Mouse (Mus musculus) adrenal gland, postnatal 4 days (tissue): ENCODE data around the gene Zfp39. TPM values are rescaled to one million over a fixed set of nuclear protein-coding genes. Genes with fewer than 3 reads are reported as not detected.

ENCODE experiments used
- DNase-seq, 2 experiments: peaks; one replicate each; pipeline ENCODE4 v3.0.0; 2021 to 2022; ENCODE audit warnings: low spot score in 2 of 2, mixed read lengths in 2 of 2
- total RNA-seq, 2 experiments: library from RNA; stranded (reverse); gene quantifications; 2 replicates each; pipeline ENCODE4 v1.2.3; 2021

Gene Zfp39
- total RNA-seq, 2 experiments from 2014 or later, result 7.3 to 8.9 TPM

DNA sequence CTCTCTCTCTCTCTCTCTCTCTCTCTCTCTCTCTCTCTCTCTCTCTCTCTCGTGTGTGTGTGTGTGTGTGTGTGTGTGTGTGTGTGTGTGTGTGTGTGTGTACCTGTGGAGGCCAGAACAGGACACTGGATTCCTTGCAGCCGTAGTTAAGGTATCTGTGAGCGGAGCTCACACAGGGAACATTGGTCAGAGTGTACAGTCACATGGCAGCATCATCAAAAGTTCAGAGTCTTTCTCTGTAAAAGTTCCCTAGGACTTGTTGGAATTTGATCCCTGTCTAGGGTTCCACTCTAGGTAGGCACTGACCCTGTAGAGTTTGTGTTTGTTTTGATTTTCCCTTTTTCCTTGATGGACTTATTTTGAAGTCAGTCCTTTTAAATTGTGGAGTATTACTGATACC lies 22.6 kb upstream of the Zfp39 start:
- DNase-seq, result no peak

DNA sequence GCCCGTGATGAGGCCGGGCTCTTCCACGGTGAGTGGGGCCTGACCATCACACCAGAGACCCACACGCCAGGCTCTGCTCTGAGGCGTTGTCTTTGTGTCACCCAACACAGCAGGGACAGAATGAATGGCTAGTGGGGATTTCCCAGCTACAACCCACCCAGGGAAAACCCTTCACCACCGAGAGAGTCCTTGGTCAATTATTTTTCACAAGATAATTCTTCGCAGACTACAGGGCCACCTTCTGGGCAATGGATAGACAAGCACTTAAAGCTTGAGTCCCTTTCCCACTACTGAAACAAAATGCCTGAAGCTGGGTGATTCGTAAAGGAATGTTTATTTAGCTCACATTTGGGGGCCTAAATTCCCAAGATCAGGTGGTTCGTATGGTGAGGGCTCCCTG lies 18.4 kb upstream of the Zfp39 start:
- DNase-seq, result no peak

DNA sequence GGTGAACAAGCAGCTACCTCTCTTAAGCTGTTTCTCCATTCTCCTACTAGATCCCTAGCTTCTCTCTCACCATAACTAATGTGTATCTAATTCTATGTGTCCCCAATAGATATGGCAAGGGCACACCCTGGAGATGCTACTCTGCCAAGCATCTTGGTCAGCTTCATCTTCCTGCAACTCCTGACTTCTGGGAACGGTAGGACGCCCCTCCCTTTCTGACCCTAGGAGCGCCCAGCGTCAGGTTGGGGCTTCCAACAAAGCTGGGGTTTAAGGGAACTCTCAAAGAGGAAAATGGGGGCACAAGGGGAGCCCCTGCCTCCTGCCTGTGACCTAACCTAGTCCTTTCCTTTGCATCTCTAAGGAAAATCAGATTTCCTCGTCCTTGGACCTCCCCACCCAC lies 14.7 kb upstream of the Zfp39 start:
- DNase-seq, result no peak

DNA sequence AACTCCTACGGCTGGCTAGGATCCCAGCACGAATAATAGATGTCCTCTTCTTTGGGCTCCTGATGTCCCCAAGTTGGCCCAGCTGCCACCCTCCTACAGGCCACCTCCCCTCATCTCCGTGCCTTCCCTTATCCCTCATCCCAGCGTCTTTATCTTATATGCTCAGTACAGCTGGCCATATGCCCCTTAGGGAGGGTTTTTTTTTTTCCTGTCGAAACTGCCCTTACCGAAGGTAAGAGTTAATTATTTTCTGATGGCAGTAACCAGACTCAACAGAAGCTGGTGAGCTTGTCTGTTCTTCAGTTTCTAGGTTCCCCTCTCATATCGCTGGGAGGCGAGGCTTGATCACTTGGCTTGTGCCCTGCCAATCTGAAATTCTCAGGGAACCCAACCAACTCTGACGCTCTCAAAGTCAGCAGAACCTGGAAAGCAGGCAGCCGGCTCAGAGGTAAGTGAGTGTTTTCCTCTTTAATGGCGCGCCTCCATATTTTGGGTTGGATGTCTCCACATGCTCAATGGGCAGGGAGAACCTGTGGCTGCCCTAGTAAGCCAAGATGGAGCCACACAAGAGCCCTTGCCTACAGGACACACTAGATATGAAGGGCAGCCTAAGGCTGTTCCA lies 13.8 kb upstream of the Zfp39 start, which contains the start of gene Btnl10:
TSS of gene Btnl10 (plus strand) at position 164 of the 622 bp plus-strand sequence.
- no peak for DNase-seq

DNA sequence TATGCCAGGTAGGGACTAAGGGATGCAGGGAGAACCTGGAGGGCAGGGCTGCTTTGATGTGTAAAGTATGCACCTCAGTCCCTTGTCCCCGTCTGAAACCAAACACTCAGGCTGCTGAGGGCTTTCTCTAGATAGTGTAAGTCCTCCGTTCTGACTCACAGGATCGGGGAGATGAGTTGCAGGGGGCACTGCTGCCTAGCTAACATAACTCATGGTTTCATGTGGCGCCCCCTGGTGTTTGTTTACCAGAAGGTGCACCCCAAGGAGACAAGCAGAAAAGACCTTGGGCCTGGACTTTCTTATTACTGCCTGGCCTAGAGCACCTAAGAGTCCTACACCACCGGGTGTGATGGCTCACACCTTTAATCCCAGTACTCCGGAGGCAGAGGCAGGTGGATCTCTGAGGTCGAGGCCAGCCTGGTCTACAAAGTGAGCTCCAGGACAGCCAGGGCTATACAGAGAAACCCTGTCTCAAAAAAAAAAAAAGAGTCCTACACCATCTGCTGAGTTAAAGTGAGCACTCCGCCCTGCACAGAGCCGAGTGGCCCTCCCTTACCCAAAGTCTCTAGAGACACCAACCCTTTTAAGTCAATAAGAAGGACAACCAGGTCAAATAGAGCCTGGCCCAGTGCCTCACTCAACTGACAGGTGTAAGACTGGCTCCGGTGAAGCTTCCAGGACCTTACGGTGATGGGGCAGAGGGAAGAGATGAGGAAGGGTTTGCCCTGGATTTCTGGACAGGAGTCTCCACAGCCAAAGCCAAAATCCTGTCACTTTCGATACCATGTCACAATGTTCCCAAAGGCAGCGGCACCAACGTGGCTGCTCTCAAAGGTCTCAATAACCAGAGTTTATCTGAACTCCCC lies 13.1 kb upstream of the Zfp39 start:
- peak in 1 of 2 experiments; percentile 39 for DNase-seq

DNA sequence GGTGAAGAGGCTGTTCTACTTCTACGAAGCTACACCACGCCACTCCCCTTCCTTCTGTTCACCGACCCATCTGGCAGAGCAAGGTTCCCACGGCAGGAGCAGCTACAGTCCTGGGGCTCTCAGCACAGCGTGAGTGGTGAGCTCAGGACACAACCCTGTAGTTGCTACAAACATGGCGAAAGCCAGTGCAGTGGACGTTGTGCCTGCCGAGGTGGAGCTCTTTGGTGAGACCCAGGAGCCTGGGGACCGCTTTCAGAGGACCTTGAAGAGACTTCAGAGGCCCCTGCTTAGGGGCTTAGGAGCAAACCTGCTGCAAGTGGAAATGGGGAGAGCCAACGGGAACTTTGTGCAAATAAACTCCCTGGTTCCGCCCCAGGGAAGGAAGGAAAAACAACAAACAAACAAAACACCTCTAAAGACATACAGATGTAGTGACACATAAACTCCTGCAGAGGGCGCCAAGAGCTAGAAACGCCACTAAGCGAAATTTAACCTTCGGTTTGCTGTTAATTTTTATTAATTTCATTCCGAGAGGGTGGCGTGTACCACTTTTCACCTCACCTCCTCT lies 10.5 kb upstream of the Zfp39 start:
- DNase-seq, result no peak

DNA sequence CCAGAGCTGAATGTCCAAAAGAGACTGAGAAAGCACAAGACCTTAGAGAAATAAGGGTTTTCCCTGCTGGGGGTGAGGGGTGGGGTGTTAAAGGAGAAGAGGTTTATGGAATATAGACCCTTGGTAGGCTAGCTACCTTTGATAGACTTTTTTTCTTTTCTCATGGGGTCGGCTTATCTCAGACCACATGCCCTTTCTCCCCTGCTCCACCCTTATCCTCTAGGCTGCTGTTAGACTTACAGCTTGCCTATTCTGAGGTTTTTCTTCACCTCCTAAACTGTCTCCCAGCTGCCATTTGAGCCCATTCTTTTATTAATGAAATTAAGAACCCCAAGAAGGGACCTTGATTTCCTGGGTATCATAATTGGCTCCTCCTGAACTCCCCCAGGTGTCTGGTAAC lies 9.8 kb upstream of the Zfp39 start:
- no peak for DNase-seq

DNA sequence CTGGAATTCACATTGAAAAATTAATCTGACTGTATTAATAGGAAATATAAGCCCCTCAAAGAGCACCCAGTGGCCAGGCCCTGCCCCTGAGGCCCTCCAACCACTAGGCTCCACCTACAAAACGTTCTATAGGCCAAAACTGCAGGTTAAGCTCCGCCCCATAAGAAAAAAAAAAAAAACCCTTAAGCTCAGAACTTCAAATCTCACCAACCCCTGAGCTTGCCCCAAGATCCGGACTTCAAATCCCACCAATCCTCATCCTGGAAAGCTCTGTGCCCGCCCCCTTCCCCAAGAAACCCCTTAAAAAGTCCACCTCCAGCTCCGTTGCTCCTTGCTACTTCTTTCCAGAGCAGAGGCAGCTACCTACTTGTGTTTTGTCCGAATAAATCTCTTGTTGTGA lies 813 bp upstream of the Zfp39 start:
- DNase-seq, result no peak

DNA sequence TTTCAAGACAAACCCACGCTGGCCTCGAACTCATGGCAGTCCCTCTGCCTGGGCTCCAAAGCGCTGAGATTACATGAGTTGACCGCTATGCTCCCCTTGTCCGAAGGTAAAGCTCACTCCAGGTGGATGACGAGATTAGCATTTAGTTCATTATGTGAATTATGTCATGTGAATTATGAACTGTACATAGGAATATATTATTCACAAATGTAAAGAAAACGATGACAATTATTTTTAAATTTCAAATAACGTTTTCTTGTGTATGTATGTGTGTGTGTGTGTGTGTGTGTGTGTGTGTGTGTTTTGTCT lies 339 bp upstream of the Zfp39 start:
- DNase-seq, result no peak

DNA sequence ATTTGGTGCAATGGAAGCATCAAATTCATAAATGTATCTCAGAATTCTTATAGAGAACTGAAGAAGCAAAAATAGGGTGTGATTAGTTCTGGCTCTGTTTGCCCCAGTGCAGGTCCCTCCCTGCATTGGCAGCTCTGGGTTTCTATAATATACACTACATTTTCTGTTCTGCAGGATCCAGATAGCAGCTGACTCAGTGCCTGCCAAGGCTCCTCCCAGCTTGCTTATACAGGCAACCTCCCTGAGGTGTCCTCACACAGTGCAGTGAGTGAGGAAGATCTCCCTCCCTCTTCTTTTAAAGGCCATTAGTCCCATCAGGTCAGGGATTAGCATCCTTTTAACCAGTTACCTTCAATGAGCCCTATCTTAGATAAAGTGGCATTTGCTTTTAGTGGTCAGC lies 2.9 kb downstream of the Zfp39 start:
- DNase-seq, result no peak

DNA sequence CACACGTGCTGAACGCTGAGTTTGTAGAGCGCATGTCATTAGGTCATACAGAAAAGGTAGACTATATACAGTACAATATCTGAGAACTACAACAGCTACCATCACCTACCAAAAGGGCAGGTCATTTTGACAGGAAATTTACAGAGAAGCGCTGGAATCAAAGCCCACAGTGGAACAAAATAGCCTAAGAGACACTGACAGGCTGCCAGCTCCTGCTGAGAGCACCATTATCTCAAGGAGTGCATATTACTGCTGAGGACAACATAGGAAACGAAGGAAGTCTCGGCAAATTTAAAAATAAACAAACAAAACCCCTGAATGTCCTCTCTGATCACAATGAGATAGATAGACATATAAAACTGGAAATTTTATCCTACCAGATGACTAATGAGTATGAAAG lies 6.5 kb downstream of the Zfp39 start:
- no peak for DNase-seq

DNA sequence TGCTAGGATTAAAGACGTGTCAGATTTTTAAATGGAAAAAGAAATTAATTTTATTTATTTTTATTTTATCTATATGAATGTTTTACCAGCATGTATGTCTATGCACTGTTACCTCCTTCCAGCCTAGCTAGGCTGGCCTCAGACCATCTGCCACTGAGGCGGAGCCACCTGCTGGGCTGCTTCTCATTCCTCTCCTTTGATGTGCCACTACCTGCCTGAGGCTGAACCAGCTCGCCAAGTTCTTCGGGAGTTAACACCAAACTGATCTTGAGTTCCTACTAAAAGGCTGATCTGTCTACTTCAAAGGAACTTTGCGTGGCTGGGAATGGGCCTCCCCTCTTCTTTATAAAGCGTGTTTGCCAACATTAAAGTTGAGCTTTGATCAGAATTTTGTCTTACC lies 9.6 kb downstream of the Zfp39 start:
- no peak for DNase-seq

DNA sequence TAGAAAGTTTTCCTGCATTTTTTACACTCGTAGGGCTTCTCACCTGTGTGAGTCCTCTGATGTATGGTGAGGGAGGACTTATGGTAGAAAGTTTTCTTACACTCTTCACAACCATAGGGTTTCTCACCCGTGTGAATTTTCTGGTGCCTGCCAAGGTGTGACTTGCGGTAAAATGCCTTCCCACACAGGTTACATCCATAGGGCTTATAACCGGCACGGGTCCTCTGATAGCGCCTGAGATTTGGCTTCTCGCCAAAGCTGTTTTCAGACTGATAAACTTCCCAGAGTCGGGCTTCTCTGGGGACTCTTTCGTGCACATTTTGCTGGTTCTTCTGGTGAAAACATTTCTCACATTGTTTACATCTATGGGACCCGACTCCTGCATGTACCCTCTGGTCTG lies 13.5 kb downstream of the Zfp39 start:
- DNase-seq, result no peak

DNA sequence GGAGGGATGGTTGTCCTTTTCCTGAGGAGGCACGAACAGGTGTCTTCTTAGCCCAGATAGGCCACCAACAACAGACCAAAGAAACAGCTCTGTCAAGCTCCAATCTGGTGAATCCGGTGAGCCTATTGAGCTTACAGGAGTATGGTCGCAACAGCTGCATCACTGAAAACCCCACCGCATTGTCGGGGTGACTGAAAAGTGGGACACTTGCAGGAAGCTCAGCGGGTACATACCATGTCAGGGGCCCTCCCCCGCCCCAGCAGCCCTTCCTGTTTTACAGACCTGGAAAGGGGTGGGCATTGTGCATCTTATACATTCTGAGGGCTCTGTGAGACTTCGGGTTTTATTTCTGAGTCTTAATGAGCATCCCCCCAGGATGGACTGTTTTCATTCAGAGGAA lies 20.3 kb downstream of the Zfp39 start:
- no peak for DNase-seq

DNA sequence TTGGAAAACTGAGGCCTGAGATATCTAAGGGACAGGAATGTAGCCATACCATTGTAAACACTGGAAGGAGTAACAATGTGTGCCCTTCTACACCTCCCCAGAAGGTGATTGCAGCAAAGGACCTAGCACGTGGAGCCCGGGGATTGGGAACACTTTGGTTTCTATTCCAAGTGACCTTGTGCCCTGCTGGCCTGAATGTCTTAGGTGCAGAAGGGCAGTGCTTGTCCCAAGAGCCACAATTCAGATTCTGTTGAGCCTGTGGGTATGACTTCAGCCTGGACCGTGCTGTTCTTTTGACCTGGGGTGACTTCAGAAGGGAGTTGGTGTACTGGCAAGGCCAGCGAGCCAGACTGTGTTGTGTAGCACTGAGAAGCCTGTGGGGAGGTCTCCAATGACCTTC lies 33.1 kb downstream of the Zfp39 start:
- DNase-seq, result no peak

DNA sequence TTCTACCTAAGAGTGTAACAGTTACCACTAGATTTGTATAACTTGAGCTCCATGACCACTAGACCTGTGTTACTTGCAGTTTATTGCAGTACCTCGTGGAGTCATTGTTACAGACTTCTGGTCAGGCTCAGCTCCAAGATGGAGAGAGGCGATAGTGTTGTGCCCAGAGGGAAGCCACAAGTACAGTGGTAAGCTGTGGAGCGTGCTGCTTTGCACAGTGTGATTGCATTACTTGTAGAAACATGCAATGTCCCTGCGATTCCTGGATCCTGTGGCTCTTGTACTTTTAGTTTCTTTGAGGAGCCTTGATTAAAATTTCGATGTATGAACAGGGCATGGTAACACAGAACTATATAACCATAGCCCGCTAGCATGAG lies 36.1 kb downstream of the Zfp39 start:
- no peak for DNase-seq

DNA sequence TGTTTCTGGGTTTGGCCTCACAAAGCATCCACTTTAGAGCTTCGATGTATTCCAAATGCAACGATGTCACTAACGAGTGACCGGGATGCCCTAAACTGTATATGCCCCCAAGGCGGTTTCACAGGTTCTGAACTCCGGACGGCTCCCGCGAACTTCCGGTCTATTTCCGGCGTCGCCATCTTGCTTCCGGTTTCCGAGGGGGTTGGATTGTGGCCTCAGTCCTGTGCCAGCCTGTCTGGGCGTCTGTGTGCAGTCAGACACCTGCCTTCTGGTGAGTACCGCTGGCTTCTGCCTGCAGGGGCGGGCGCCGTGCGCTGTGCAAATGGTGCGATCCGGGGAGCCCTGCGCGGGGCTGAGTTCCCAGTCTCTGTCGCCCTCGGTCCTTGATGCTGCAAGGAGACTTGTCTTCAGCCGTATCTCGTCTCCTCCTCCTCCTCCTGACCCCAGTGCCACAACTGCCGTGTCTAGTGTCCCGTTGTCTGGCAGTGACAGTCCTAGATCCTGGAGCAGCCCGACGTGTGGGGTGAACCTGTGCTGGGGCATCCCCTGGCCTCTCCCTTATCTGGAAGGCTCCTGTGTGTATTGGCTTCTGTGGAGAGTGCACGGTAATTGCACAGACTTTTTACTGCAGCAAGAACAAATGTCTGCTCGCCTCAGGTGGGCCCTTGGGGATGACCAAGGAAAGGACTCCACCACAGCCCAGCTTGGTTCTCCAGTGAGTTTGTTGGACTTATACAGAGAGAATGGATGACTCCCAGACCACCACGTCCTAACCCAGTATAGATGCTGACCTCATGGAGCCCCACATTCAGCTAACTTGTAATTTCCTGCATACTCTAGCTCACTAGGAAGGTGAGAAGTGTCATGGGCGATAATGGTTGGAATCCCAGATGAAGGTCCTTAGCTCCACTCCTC lies 36.7 kb downstream of the Zfp39 start, which contains the start of gene 2810021J22Rik:
TSS of gene 2810021J22Rik (plus strand) at position 178 of the 915 bp plus-strand sequence.
- DNase-seq, result peak; percentile 56 to 63

DNA sequence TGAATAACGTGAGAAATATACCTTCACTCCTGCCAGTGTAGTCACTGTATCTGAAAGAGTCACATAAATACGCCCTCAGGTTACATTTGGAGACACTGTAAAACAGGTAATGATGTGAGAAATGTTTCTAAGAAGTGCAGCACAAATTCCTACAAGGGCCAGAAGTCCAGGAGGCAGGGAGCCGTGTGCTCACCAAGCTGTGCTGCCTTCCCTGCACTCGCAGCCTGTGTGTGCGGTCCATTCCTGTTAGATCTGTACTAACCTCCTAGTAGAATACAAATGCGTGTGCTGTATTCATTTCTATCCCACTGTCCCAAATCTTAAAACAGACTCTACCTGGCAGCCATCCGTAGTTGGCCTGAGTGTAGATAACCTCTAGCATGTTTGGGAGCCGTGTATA lies 43.3 kb downstream of the Zfp39 start:
- DNase-seq, result no peak

DNA sequence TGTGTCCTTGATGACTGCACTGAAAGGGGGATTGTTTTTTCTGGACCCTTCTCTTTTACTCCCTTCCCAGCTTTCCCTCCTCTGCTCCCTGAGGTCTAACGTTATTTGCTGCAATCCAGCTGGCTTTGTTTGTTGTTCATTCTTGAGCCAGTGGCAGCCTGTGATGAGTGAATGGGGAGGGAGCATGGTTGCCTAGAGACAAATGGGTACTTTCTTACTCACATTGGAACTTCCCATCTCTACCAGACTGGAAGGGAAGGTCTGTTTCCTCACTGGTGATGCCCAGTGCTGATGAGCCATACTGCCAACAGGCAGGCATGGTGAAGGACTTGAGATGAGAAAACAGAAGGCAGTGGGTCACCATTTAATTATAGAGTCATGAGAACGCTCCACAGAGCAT lies 54.3 kb downstream of the Zfp39 start:
- no peak for DNase-seq

DNA sequence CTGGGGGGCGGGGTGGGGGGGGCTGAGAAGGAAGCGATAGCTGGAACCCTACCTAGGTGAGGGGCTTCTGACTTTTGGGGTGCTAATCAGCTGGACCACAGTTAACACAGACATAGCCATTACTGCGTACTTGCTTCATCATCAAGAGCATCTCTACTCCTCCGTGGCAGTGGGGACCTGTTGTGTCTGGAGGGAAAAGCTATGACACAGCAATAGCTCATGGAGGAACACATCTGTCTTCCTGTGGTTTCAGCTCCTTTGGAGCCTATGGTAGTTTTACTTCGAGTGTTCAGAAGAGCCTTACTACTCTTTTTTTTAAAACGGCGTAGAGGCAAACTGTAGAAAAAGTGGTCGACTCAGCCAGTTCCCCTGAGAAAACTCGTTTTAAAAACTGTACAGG lies 56.4 kb downstream of the Zfp39 start:
- DNase-seq, result no peak

DNA sequence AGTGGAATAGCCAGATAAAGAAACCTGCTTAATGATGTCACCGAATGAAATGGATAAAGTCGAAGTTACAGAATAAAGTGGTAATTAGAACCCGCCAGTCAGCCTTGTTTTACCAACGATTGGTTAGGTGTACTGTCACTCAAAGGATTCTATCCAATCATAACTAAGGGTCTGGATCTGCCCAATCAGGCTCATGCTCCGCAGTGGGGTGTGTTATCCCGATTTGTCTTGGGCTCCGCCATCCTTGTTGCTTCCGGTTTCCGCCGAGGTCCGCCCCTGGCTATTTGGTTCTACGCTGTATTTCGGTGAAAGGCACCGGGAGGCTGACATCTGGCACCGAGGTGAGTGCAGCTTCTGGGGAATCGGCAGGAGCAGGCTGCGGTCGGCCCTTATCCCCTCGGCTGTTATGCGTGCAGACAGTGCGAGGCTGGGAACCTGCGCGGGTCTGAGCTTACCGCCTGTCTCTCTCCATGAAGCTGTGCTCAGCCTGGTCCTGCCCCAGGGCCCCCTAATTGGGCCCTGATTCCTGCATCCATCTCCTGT lies 57.0 kb downstream of the Zfp39 start, which contains the start of gene Gm12258:
TSS of gene Gm12258 (plus strand) at position 240 of the 543 bp plus-strand sequence.
- peak; percentile 24 to 59 for DNase-seq
